Mouse (Mus musculus) brown adipose tissue, adult 24 weeks (tissue): ENCODE data around the gene 4933407L21Rik. TPM values are rescaled to one million over a fixed set of nuclear protein-coding genes. Genes with fewer than 3 reads are reported as not detected.
"Not testable (repeated sequence)": the region's sequence is repeated elsewhere in the genome, so short reads cannot be mapped to it uniquely, and the experiment has no call there.

ENCODE experiments used
- H3K27ac ChIP-seq: fragments of 200-500 bp; replicated peaks from 2 replicates; pipeline ENCODE4 v1.5.1; 2012; ENCODE audit warnings: low read depth, mild to moderate bottlenecking, low read length
- H3K4me1 ChIP-seq: fragments of 200-500 bp; 2 replicates; pipeline ENCODE4 v1.6.1; 2012; ENCODE audit warnings: low read length, mixed read lengths; ENCODE audit not compliant: control insufficient read depth, insufficient read depth, insufficient read length
- H3K4me3 ChIP-seq: fragments of 200-500 bp; 2 replicates; pipeline ENCODE4 v1.5.1; 2012; ENCODE audit warnings: low read depth, mild to moderate bottlenecking, low read length, moderate library complexity; ENCODE audit not compliant: insufficient read depth
- polyA plus RNA-seq: library from polyadenylated mRNA; stranded (reverse); fragments of >200 nt; gene quantifications from 2 replicates; pipeline ENCODE4 v1.2.4, GENCODE M21; 2012; ENCODE audit not compliant: missing spikeins, insufficient read depth, insufficient read length

The 4933407L21Rik gene
- polyA plus RNA-seq, 1 experiment: not detected

DNA sequence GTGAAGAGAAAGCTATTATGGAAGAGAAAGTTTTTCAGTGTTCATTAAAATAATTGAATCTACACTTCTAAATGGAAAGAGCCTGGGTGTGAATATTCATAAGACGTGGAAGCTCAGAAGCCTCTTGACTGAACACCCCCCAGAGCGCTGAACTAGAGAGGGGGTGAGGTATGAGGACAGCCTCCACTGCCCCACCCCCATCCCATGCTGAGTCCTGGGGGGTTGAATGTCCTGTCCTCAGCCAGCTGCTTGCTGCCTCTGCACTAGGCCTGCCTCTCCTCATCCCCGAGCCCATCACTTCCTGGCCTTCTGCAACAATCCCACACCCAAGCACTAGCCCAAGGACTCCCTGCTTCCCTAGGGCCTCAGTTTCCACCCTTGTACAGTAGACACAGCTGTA is 37.6 kb downstream of the 4933407L21Rik start:
- Histone ChIP-seq H3K4me3 (no peak overlapping the region), H3K27ac (no peak overlapping the region), H3K4me1 (no peaks in the 10 kb centered on the region)

DNA sequence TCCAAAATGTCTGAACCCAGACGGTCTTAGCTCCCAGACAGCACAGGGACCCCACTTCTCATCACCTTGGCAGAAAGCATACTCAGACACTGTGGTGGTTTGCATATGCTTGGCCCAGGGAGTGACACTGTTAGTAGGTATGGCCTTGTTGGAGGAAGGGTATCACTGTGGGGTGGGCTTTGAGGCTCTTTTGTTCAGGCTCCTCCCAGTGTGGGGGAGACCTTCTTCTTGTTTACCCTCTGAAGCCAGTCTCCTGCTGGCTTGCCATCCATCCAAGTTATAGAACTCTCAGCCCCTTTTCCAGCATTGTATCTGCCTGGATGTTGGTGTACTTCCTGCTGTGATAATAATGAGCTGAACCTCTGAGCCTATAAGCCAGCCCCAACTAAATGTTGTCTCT is 40.8 kb downstream of the 4933407L21Rik start:
- no peaks in the 10 kb centered on the region for H3K4me1 ChIP-seq
- H3K4me3 ChIP-seq: no peak overlapping the region
- H3K27ac ChIP-seq: no peak overlapping the region

- Histone ChIP-seq H3K4me3 (no peak overlapping the region), H3K27ac (no peak overlapping the region), H3K4me1 (no peaks in the 10 kb centered on the region)
Measured at GRCm38 (mm10) chr1:85969519-85969918, 41.2 kb downstream of the 4933407L21Rik start.

- Histone ChIP-seq H3K4me3 (no peak overlapping the region), H3K4me1 (no peaks in the 10 kb centered on the region), H3K27ac (no peak overlapping the region)
Measured at GRCm38 (mm10) chr1:85971070-85971469, 42.8 kb downstream of the 4933407L21Rik start.

DNA sequence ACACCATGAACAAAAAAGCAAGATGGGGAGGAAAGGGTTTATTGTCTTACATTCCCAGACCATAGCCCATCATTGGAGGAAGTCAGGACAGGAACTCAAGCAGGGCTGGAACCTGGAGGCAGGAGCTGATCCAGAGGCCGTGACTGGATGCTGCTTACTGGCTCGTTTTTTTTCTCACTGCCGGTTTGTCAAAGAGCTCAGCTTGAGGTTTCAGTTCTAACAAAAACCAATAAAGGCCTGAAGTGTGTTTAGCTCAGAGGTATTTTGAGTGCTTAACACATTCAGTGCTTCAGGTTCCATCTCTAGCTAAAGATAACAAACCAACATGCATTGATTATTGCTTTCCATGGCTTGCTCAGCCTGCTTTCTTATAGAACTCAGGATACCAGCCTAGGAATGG is 44.1 kb downstream of the 4933407L21Rik start:
- Histone ChIP-seq H3K4me1 (no peaks in the 10 kb centered on the region), H3K4me3 (no peak overlapping the region), H3K27ac (no peak overlapping the region)

- H3K4me3 ChIP-seq: no peak overlapping the region
- no peaks in the 10 kb centered on the region for H3K4me1 ChIP-seq
- H3K27ac ChIP-seq: no peak overlapping the region
Measured at GRCm38 (mm10) chr1:85973468-85973877, 45.2 kb downstream of the 4933407L21Rik start.

- no peak overlapping the region for H3K4me3 ChIP-seq
- H3K27ac ChIP-seq: no peak overlapping the region
- no peaks in the 10 kb centered on the region for H3K4me1 ChIP-seq
Measured at GRCm38 (mm10) chr1:85977709-85978108, 49.4 kb downstream of the 4933407L21Rik start.

DNA sequence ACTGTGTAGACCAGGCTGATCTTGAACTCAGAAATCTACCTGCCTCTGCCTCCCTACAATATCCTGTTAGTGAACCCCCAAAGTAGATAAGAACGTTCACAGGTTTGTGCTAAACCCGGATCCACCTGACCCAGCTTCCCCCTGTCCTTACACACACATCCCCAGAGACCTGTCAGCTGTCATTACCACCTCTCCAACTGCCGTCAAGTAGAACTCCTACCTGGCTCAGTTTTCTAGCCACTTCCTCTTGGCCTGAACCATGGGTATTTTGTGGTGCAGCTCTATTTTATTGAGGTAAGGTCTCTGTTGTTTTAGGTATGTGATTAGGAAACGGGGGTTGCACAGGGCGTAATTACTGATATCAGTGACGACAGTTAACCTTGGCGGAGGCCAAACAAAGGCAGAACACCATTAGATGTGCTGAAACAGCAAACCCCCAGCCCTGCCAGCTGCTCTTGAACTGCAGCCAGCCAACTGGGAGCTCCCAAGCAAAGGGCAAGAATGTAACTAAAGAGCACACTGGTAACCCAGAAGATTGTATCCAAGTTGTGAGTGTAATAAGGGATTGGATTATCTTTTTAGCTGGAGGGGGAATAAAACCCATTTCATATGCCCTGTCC is 53.6 kb downstream of the 4933407L21Rik start:
- H3K27ac ChIP-seq: no peak overlapping the region
- no peaks in the 10 kb centered on the region for H3K4me1 ChIP-seq
- H3K4me3 ChIP-seq: no peak overlapping the region

DNA sequence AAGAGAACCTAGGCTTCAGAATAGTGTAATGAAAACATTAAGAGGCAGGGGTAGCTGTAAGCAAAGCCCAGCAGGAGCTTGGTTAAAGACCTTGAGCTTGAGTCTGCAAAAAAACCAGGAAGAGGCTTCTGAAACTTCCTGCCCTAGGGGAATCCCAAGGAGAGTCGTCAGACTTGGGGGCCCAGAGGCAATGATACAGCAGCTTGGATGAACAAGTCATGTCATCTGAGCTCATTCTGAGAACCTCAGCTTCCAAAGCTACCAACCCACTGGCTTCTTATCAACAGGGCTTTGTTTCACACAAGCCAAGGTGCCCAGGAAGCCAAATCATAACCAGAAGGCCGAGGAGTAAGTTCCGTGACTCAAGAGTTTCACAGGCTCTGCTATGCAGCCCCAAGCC is 57.5 kb downstream of the 4933407L21Rik start:
- Histone ChIP-seq H3K27ac (no peak overlapping the region), H3K4me3 (no peak overlapping the region), H3K4me1 (no peaks in the 10 kb centered on the region)

DNA sequence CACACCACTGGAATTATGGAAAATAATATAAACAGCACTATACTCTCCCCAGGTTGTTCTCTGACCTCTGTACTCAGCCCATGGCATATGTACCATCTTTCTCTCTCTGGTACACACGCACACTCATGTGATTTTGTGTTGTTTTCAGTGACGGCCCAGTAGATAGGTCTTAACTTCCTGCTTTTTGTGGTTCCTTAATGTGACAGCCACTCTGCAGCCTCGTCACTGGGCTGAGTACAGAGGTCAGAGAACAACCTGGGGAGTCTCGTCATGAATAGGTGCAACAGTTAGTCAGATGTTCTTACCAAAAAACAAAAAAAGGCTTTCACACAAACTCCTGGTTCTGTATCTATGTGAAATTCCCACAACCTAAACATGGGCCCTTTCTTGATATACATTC is 60.1 kb downstream of the 4933407L21Rik start:
- H3K27ac ChIP-seq: no peak overlapping the region
- no peak overlapping the region for H3K4me3 ChIP-seq
- H3K4me1 ChIP-seq: no peaks in the 10 kb centered on the region

DNA sequence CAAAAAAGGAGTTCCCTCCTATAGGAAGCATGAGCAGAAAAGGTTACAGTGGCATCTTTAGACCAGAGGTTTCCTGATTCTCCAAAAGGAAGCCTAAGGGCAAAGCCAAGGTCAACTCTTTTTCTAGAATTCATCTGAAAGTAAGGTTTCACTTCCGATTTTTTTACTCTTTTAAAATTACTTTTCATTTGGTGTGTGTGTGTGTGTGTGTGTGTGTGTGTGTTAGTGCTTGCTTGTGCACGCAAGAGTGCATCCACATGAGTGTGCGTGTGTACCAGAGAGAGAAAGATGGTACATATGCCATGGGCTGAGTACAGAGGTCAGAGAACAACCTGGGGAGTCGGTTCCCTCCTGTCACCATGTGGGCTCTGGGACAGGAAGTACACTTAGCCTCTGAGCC is 60.6 kb downstream of the 4933407L21Rik start:
- H3K4me3 ChIP-seq, H3K27ac ChIP-seq, H3K4me1 ChIP-seq: not testable (repeated sequence)

Other genes with a start within 250 kb of the 4933407L21Rik start
- 3.3 TPM in 1 of 2 replicates, not detected in the other for gene A630001G21Rik, start 149.8 kb upstream of the 4933407L21Rik start, polyA plus RNA-seq
- 68.7 and 78.3 TPM in 2 replicates for gene Cab39, start 135.0 kb upstream of the 4933407L21Rik start, polyA plus RNA-seq
- 25.8 and 34.7 TPM in 2 replicates for gene Itm2c, start 34.2 kb upstream of the 4933407L21Rik start, polyA plus RNA-seq
- not detected in 2 replicates for gene Gpr55, start 32.5 kb downstream of the 4933407L21Rik start, polyA plus RNA-seq
- gene Spata3, start 88.3 kb downstream of the 4933407L21Rik start, polyA plus RNA-seq: not detected in 2 replicates
- 0.40 TPM in 1 of 2 replicates, not detected in the other for gene 2810459M11Rik, start 117.4 kb downstream of the 4933407L21Rik start, polyA plus RNA-seq
- 76.2 and 91.1 TPM in 2 replicates for gene Psmd1, start 135.9 kb downstream of the 4933407L21Rik start, polyA plus RNA-seq
- gene Htr2b, start 183.5 kb downstream of the 4933407L21Rik start, polyA plus RNA-seq: not detected in 2 replicates
- 3.1 TPM in 1 of 2 replicates, not detected in the other for gene Gm21972, start 205.2 kb downstream of the 4933407L21Rik start, polyA plus RNA-seq
- gene Armc9, start 226.3 kb downstream of the 4933407L21Rik start, polyA plus RNA-seq: 2.2 and 4.4 TPM in 2 replicates